Mouse (Mus musculus): Measurements from ENCODE around the gene Cpne7. TPM values are rescaled to one million over a fixed set of nuclear protein-coding genes. Genes with fewer than 3 reads are reported as not detected.

Cpne7 gene
- polyA plus RNA-seq, 1 experiment from 2014 or later, result 1.4 TPM

- Histone ChIP-seq H3K27me3 (ENCODE audit: control insufficient read depth, insufficient read depth, low read length) (no peaks in the 10 kb centered on the region), H3K4me3 (ENCODE audit: low read depth, low read length) (no peak overlapping the region), H3K9ac (ENCODE audit: low read length) (no peak overlapping the region; the same call in 1 of the 2 replicates), H3K36me3 (ENCODE audit: control insufficient read depth, insufficient read depth, low read length) (no peaks in the 10 kb centered on the region), H3K4me2 (replicated peaks; ENCODE audit: low read depth) (no peak overlapping the region), H3K27ac (replicated peaks) (peak overlapping the region; percentile 84), H3K4me1 (replicated peaks; ENCODE audit: control insufficient read depth, insufficient read depth) (0 out of 2 replicates have a peak, but pooled peaks cover 5% of the 10 kb centered on the region), H3K9me3 (ENCODE audit: control insufficient read depth, low read length) (no peaks in the 10 kb centered on the region)
- TF ChIP-seq CTCF (IDR thresholded peaks at IDR 0.05; ENCODE audit: low read depth) (peak; percentile 33; the same call in 1 of the 2 replicates), EP300 (optimal IDR thresholded peaks at IDR 0.05) (no peak)
- no peak for ATAC-seq (ENCODE audit: low FRiP score, low TSS enrichment)
- DNase-seq (ENCODE audit: low spot score), result no peak
- WGBS, result 40% methylated on average over 7 of the region's 7 CpGs
These were observed 29.2 kb downstream of the Cpne7 start for GRCm38 (mm10) chr8:123146390-123146789.

- H3K9me3 ChIP-seq (ENCODE audit: control insufficient read depth, low read length), result no peaks in the 10 kb centered on the region
- no peak; the same call in 1 of the 2 replicates for ATAC-seq (ENCODE audit: low FRiP score, low TSS enrichment)
- no peak overlapping the region for H3K4me2 ChIP-seq (replicated peaks; ENCODE audit: low read depth)
- no peak for TF ChIP-seq EP300 (optimal IDR thresholded peaks at IDR 0.05)
- no peak for TF ChIP-seq CTCF (IDR thresholded peaks at IDR 0.05; ENCODE audit: low read depth)
- no peak overlapping the region; the same call in 1 of the 2 replicates for H3K27ac ChIP-seq (replicated peaks)
- H3K4me1 ChIP-seq (replicated peaks; ENCODE audit: control insufficient read depth, insufficient read depth), result no peaks in the 10 kb centered on the region
- no peaks in the 10 kb centered on the region for H3K27me3 ChIP-seq (ENCODE audit: control insufficient read depth, insufficient read depth, low read length)
- no peak overlapping the region for H3K4me3 ChIP-seq (ENCODE audit: low read depth, low read length)
- no peaks in the 10 kb centered on the region for H3K36me3 ChIP-seq (ENCODE audit: control insufficient read depth, insufficient read depth, low read length)
- DNase-seq (ENCODE audit: low spot score), result no peak
- no peak overlapping the region for H3K9ac ChIP-seq (ENCODE audit: low read length)
- 25% methylated on average over 9 of the region's 9 CpGs for WGBS
These were observed 33.6 kb downstream of the Cpne7 start for GRCm38 (mm10) chr8:123150737-123151171.

GRCm38 (mm10) chr8:123155177-123155576 lies 38.0 kb downstream of the Cpne7 start:
- DNase-seq (ENCODE audit: low spot score) (no peak), ATAC-seq (ENCODE audit: low FRiP score, low TSS enrichment) (no peak)
- WGBS, result 75% methylated on average over 5 of the region's 5 CpGs
- Histone ChIP-seq H3K9ac (ENCODE audit: low read length) (no peak overlapping the region), H3K4me1 (replicated peaks; ENCODE audit: control insufficient read depth, insufficient read depth) (no peaks in the 10 kb centered on the region; the same call in 1 of the 2 replicates), H3K9me3 (ENCODE audit: control insufficient read depth, low read length) (no peaks in the 10 kb centered on the region), H3K27me3 (ENCODE audit: control insufficient read depth, insufficient read depth, low read length) (no peaks in the 10 kb centered on the region), H3K4me2 (replicated peaks; ENCODE audit: low read depth) (no peak overlapping the region), H3K36me3 (ENCODE audit: control insufficient read depth, insufficient read depth, low read length) (no peaks in the 10 kb centered on the region), H3K27ac (replicated peaks) (no peak overlapping the region), H3K4me3 (ENCODE audit: low read depth, low read length) (no peak overlapping the region)
- TF ChIP-seq CTCF (IDR thresholded peaks at IDR 0.05; ENCODE audit: low read depth) (peak; percentile 74), EP300 (optimal IDR thresholded peaks at IDR 0.05) (no peak)

- no peak overlapping the region for H3K27ac ChIP-seq (replicated peaks)
These were observed 39.0 kb downstream of the Cpne7 start for GRCm38 (mm10) chr8:123156070-123156773.

GRCm38 (mm10) chr8:123157888-123158465 lies 40.8 kb downstream of the Cpne7 start, which contains the start of gene Sult5a1:
TSS of gene Sult5a1 (minus strand) at chr8:123158315.
- WGBS, result 21% methylated on average over 13 of the region's 13 CpGs
- H3K27ac ChIP-seq (replicated peaks), result no peak within 1 kb of the TSS

More at GRCm38 (mm10) chr8:123156070-123156773, 39.0 kb downstream of the Cpne7 start:
- no peaks in the 10 kb centered on the region; the same call in 1 of the 2 replicates for H3K4me1 ChIP-seq (replicated peaks; ENCODE audit: control insufficient read depth, insufficient read depth)
- TF ChIP-seq EP300 (optimal IDR thresholded peaks at IDR 0.05), result no peak
- DNase-seq (ENCODE audit: low spot score) (no peak), ATAC-seq (ENCODE audit: low FRiP score, low TSS enrichment) (peak; percentile 14; the same call in 1 of the 2 replicates)
- no peaks in the 10 kb centered on the region for H3K36me3 ChIP-seq (ENCODE audit: control insufficient read depth, insufficient read depth, low read length)
- no peaks in the 10 kb centered on the region for H3K27me3 ChIP-seq (ENCODE audit: control insufficient read depth, insufficient read depth, low read length)
- no peak overlapping the region for H3K4me3 ChIP-seq (ENCODE audit: low read depth, low read length)
- no peak overlapping the region for H3K4me2 ChIP-seq (replicated peaks; ENCODE audit: low read depth)
- H3K9ac ChIP-seq (ENCODE audit: low read length), result no peak overlapping the region
- no peaks in the 10 kb centered on the region for H3K9me3 ChIP-seq (ENCODE audit: control insufficient read depth, low read length)
- WGBS, result 37% methylated on average over 9 of the region's 9 CpGs

GRCm38 (mm10) chr8:123181391-123181790 lies 64.2 kb downstream of the Cpne7 start:
- H3K36me3 ChIP-seq (ENCODE audit: control insufficient read depth, insufficient read depth, low read length), result no peaks in the 10 kb centered on the region
- 54% methylated on average over 3 of the region's 3 CpGs for WGBS
- H3K27ac ChIP-seq (replicated peaks), result no peak overlapping the region
- TF ChIP-seq CTCF (IDR thresholded peaks at IDR 0.05; ENCODE audit: low read depth) (no peak), EP300 (optimal IDR thresholded peaks at IDR 0.05) (no peak)
- H3K4me3 ChIP-seq (ENCODE audit: low read depth, low read length), result no peak overlapping the region
- no peaks in the 10 kb centered on the region for H3K9me3 ChIP-seq (ENCODE audit: control insufficient read depth, low read length)
- H3K27me3 ChIP-seq (ENCODE audit: control insufficient read depth, insufficient read depth, low read length), result no peaks in the 10 kb centered on the region
- ATAC-seq (ENCODE audit: low FRiP score, low TSS enrichment) (no peak), DNase-seq (ENCODE audit: low spot score) (no peak)
- H3K9ac ChIP-seq (ENCODE audit: low read length), result no peak overlapping the region
- no peaks in the 10 kb centered on the region for H3K4me1 ChIP-seq (replicated peaks; ENCODE audit: control insufficient read depth, insufficient read depth)
- H3K4me2 ChIP-seq (replicated peaks; ENCODE audit: low read depth), result no peak overlapping the region

More at GRCm38 (mm10) chr8:123157888-123158465, 40.8 kb downstream of the Cpne7 start, which contains the start of gene Sult5a1:
- H3K4me2 ChIP-seq (replicated peaks; ENCODE audit: low read depth), result peak within 1 kb of the TSS; percentile 32
- H3K27me3 ChIP-seq (ENCODE audit: control insufficient read depth, insufficient read depth, low read length), result no peaks in the 10 kb centered on the region
- no peaks in the 10 kb centered on the region; the same call in 1 of the 2 replicates for H3K4me1 ChIP-seq (replicated peaks; ENCODE audit: control insufficient read depth, insufficient read depth)
- H3K9ac ChIP-seq (ENCODE audit: low read length), result no peak within 1 kb of the TSS
- H3K9me3 ChIP-seq (ENCODE audit: control insufficient read depth, low read length), result no peaks in the 10 kb centered on the region
- TF ChIP-seq EP300 (optimal IDR thresholded peaks at IDR 0.05) (no peak), CTCF (IDR thresholded peaks at IDR 0.05; ENCODE audit: low read depth) (peak; percentile 47)
- H3K36me3 ChIP-seq (ENCODE audit: control insufficient read depth, insufficient read depth, low read length), result no peaks in the 10 kb centered on the region
- DNase-seq (ENCODE audit: low spot score), result peak; percentile 22
- H3K4me3 ChIP-seq (ENCODE audit: low read depth, low read length), result no peak within 1 kb of the TSS
- ATAC-seq (ENCODE audit: low FRiP score, low TSS enrichment), result peak; percentile 58; the same call in 1 of the 2 replicates

Small RNA genes within 50 kb of the gene (microRNA-seq; reads per million reads assigned to microRNA genes)
- gene Mir7079 (not detected), gene Mir7080 (not detected)

Other genes starting within 250 kb of the Cpne7 start
- gene Ankrd11, start 75.1 kb upstream of the Cpne7 start, polyA plus RNA-seq (2015; fragmentation: Nextera tagmentation; extraction: Ambion mirVana), result 35.0 and 35.8 TPM in 2 replicates
- gene Spg7, start 54.4 kb upstream of the Cpne7 start, polyA plus RNA-seq (2015; fragmentation: Nextera tagmentation; extraction: Ambion mirVana), result 29.6 and 32.0 TPM in 2 replicates
- gene Rpl13, start 15.0 kb upstream of the Cpne7 start, polyA plus RNA-seq (2015; fragmentation: Nextera tagmentation; extraction: Ambion mirVana), result 1,460 and 1,506 TPM in 2 replicates
- 7.8 and 9.3 TPM in 2 replicates for gene Sult5a1, start 40.9 kb downstream of the Cpne7 start, polyA plus RNA-seq (2015; fragmentation: Nextera tagmentation; extraction: Ambion mirVana)
- 10.0 and 13.6 TPM in 2 replicates for gene Dpep1, start 68.9 kb downstream of the Cpne7 start, polyA plus RNA-seq (2015; fragmentation: Nextera tagmentation; extraction: Ambion mirVana)
- gene Chmp1a, start 95.4 kb downstream of the Cpne7 start, polyA plus RNA-seq (2015; fragmentation: Nextera tagmentation; extraction: Ambion mirVana), result 153 and 157 TPM in 2 replicates
- gene Spata33, start 95.5 kb downstream of the Cpne7 start, polyA plus RNA-seq (2015; fragmentation: Nextera tagmentation; extraction: Ambion mirVana), result 0.91 and 0.94 TPM in 2 replicates
- gene Cdk10, start 107.5 kb downstream of the Cpne7 start, polyA plus RNA-seq (2015; fragmentation: Nextera tagmentation; extraction: Ambion mirVana), result 16.1 and 16.7 TPM in 2 replicates
- 3.1 and 3.6 TPM in 2 replicates for gene Spata2l, start 118.9 kb downstream of the Cpne7 start, polyA plus RNA-seq (2015; fragmentation: Nextera tagmentation; extraction: Ambion mirVana)
- gene Zfp276, start 136.8 kb downstream of the Cpne7 start, polyA plus RNA-seq (2015; fragmentation: Nextera tagmentation; extraction: Ambion mirVana), result 7.8 and 8.3 TPM in 2 replicates
- gene Vps9d1, start 137.0 kb downstream of the Cpne7 start, polyA plus RNA-seq (2015; fragmentation: Nextera tagmentation; extraction: Ambion mirVana), result 10.3 and 11.2 TPM in 2 replicates
- gene Fanca, start 201.2 kb downstream of the Cpne7 start, polyA plus RNA-seq (2015; fragmentation: Nextera tagmentation; extraction: Ambion mirVana), result 5.3 and 5.7 TPM in 2 replicates
- 12.4 and 13.1 TPM in 2 replicates for gene Spire2, start 215.3 kb downstream of the Cpne7 start, polyA plus RNA-seq (2015; fragmentation: Nextera tagmentation; extraction: Ambion mirVana)

Measured in stomach, postnatal 0 days (tissue).